Mouse (Mus musculus) kidney, postnatal 14 days (tissue): ENCODE measurements at regions not wholly inside any gene's neighbourhood (a gene's known extent, or its start where the extent isn't known, plus 50 kb on each side); places are given as distances from the start of the nearest gene placed in this dataset.

Experiments
- DNase-seq: peaks from one replicate; pipeline ENCODE4 v3.0.0; 2022; ENCODE audit warnings: mixed read lengths

- no peak for DNase-seq
Observed at GRCm38 (mm10) chr3:119958799-119959467, 174.7 kb upstream of the Ptbp2 start.

DNA sequence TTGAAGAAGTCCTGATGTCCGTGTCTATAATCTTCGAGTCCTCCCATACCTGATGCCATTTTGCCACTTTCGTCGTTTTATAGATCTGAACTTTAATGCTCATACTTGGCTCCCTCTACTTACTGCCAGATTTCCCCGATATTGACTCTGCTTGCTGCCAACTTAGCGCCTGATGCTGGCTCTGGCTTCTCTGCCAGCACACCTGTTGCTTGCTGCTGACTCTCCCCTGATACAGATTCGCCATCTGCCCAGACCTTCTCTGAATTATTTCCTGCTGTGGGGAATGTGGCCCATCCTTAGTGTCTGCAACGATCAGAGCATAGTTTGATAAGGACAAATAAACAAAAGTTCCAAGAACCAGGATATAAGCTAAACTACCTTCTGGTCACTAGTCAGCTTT is 173.3 kb upstream of the Ptbp2 start:
- no peak for DNase-seq

GRCm38 (mm10) chr3:119955745-119956615 is 171.7 kb upstream of the Ptbp2 start:
- DNase-seq = no peak

- DNase-seq = no peak
Observed at GRCm38 (mm10) chr3:119950721-119951120, 166.5 kb upstream of the Ptbp2 start.

DNA sequence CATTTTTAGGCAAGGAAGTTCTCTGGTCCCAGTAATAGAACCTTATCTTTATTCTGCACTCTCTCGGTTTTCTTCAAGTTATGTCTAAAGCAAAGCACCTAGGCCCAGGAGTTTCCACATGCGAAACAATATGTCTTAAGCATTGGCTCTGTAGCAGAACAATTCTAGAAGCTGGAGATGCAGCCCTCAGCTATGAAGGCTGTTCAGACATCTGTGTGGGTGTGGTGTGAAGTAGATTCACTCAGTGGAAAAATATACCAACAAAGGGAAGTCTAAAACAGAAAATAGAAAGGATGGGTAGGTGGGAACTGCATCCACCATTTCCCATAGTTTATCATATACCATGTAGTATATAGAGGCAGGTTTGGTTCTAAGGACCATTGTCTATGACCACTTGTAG is 165.8 kb upstream of the Ptbp2 start:
- DNase-seq = no peak

- DNase-seq = peak; percentile 23
Observed at GRCm38 (mm10) chr3:119949620-119950019, 165.4 kb upstream of the Ptbp2 start.

DNA sequence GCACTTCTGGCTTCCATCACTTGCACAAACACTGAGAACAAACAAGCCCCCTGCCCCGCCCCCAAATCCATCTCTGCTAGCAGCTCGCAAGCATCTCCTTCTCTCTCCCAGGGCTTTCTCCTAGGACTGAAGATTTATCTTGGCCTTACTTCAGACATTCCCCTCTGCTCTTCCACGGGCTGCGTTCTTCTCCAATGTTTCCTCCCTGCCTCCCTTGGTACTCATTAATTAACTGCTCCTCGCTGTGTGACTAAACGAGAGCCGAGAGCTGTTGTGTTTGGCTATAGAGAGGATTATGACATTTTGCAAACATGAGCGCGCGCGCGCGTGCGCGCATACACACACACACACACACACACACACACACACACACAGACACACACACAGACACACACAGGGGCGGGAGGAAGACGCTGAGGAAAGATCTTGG is 164.8 kb upstream of the Ptbp2 start:
- peak; percentile 86 for DNase-seq

- no peak for DNase-seq
Observed at GRCm38 (mm10) chr3:119947126-119947525, 162.9 kb upstream of the Ptbp2 start.

- DNase-seq = no peak
Observed at GRCm38 (mm10) chr3:119944115-119944514, 159.8 kb upstream of the Ptbp2 start.

DNA sequence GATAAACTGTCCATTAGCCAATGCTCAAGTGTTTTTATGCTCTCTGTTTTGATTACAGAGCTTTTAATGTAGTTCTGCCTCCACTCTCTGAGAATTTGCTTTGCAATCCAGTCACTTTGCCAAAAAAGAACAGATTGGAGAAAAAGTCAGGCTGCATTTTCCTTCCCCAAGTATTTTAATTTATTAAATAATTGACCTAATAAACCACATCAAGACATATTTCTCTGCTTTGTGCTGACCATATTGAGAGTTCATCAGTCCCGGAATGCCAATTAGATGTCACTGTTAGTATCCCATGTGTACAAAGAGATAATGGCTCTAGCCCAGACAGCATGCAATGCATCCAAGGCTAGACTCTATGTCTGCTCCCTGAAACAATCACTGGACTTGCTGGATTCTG is 154.8 kb upstream of the Ptbp2 start:
- DNase-seq = peak; percentile 31

GRCm38 (mm10) chr3:119938425-119938824 is 154.2 kb upstream of the Ptbp2 start:
- no peak for DNase-seq

GRCm38 (mm10) chr3:119936526-119936925 is 152.3 kb upstream of the Ptbp2 start:
- DNase-seq = no peak

DNA sequence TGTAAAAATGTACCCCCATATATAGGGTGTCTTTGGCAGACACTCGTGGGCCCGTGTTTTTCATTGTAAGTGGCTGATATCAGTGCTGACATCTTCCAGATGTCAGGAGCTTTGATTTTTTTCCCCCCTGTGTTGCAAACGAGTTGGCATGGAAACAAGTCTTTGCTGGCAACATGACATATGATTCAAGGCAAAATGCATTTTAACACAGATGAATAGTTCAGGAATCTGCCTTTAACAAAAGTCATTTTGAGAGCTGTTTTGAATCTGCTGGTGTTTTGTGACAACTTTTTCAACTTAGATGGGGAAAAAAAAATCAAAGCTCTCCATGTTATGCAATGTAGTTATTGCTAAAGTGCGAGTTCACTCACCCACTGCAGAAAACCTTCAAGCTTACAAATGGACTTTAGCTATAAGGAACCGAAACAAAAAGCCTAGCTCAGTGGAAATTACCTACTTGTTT is 148.8 kb upstream of the Ptbp2 start:
- DNase-seq = peak; percentile 17

GRCm38 (mm10) chr3:119928281-119928680 is 144.0 kb upstream of the Ptbp2 start:
- no peak for DNase-seq

DNA sequence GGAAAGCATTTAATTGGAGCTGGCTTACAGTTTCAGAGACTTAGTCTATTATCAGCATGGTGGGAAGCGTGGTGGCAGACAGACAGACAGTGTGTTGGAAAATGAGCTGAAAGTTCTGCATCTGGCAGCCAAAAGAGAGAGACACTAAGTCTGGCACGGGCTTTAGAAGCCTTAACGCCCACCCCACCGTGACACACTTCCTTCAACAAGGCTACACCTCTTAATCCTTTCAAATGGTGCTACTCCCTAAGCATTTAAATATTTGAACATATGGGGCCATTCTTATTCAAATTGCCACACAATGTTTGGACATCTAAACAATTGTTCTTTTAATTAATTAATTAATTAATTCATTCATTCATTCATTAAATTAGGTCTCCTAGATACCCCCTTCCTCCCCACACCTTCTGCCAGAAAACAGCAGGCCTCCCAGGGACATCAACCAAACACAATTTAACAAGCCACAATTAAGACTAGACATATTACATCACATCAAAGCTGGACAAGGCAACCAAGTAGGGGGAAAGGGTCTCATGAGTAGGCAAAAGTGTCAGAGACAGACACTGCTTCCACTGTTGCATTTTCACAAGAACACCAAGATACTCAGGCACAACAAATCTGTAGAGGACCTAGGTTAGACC is 135.4 kb upstream of the Ptbp2 start:
- DNase-seq = no peak

DNA sequence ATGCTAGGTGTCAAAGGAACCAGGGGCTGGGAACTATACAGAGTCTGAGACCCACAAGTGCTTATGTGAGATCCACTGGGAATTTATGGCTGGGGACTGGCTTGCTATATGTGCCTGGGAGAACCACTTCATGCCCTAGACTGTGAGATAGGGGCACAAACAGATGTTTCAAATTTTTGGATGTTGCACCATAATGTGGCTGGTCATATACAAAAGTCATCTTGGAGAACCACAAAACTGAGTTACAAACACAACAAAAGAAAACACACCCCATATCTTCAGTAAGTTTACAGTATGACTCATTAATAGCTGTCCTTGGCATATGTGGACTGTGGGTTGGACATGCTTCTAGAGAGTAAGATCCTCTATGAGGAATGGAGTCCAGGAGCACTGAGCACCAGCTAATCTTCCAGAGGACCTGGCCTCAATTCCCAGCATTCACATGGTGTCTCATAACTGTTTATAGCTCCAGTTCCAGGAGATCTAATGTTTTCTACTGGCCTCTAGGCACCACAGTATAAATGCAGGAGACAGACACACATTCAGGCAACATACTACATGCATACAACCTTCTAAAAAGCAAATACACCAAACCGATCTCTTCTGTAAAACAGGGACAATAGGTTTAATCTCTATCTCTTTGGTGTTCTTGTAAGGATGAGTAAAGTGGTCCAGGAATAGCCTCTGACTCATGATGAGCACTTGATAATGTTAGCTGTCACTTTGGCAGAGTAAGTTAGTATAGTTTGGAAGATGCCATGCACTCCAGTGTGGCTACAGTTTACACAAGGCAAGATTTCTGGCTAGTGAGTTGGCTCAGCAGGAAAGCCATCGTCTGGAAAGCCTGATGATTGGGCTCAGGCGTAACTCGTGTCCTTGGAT is 132.0 kb upstream of the Ptbp2 start:
- no peak for DNase-seq

DNA sequence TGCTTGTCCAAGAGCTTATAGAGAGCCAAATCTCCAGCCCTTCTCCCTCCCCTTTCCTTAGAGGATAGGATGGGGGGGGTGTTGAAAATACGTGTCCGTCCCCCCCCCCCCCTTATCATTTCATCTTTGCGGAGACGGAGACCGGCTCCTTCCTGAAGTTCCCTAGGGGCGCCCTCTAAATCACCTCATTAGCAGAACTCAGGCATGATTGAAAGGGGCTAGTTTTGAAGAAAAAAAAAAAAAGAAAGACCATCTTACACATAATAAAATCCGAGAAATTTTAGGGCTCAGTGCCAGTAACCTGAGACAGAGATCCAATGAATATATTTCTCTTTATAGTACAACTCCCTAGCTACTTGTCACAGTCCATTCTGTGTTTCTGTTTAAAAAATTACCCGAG is 127.3 kb upstream of the Ptbp2 start:
- DNase-seq = no peak

DNA sequence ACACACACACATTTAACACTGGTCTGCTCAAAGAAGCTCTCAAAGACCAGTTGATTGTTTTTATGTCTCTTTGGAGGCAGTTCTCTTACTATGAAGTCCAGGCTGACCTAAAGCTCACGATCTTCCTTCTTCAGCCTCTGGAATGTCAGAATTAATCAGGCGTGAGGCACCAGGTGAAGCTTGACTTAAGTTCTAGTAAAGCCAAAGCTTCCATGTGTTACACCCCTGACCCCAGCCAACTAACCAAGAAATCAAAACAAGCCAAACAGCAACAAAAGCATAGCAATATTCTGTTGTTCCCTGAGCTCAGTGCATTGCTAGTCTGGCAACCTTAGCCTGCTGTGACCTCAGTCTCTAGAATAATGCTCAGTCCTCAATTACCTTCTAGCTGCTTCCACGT is 120.0 kb upstream of the Ptbp2 start:
- no peak for DNase-seq

DNA sequence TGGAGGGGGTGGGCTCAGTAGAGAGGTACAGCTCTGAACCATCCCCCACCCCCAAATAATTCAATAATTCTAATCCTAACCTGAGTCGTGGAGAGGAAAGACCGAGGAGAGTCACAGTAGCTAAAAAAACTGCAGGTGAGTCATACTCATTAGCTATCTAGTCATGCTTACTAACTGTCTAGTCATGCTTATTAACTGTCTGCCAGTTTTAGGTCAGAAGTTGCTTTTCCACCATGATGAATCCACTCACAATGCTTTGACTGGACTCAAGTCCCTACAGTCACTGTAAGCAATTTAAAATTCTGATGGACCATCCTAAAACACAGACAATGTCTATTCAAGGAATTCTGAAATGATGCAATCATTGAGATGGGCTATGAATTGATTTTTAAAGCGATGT is 110.9 kb upstream of the Ptbp2 start:
- no peak for DNase-seq

DNA sequence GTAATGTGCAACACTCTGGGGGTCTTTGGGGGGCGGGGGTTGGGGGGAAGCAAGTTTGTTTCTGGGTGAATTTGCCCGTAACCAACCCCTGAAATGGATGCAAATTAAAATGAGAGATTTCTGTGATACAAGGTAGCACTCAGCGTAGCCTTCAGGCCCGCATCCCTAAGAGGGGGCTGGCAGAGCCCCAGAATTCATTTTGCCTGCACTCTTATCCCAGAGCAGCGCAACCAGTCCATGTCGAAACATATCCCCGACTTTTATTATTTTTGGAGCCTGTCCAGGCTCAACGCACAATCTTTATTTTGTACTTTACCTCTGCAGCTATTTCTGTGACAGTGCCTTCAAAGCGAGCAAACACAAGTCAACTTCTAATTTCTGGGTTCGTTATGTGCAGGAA is 109.8 kb upstream of the Ptbp2 start:
- DNase-seq = peak; percentile 9

- no peak for DNase-seq
Observed at GRCm38 (mm10) chr3:119893165-119893910, 109.1 kb upstream of the Ptbp2 start.
